Mouse (Mus musculus) testis, adult 2 months (tissue): ENCODE results near the gene Rin3. TPM values are rescaled to one million over a fixed set of nuclear protein-coding genes. Genes with fewer than 3 reads are reported as not detected.

Experiments used
- H3K27ac ChIP-seq: fragments of 200-500 bp; 2 replicates; pipeline ENCODE4 v1.5.1; 2012; ENCODE audit warnings: low read depth, low read length; ENCODE audit not compliant: control insufficient read depth, insufficient read depth
- H3K27me3 ChIP-seq: fragments of 200-500 bp; 2 replicates; pipeline ENCODE4 v1.6.1; 2012; ENCODE audit warnings: mild to moderate bottlenecking, low read length, moderate library complexity; ENCODE audit not compliant: control insufficient read depth, insufficient read depth
- H3K36me3 ChIP-seq: fragments of 200-500 bp; 2 replicates; pipeline ENCODE4 v1.6.1; 2012; ENCODE audit warnings: mild to moderate bottlenecking, low read length; ENCODE audit not compliant: control insufficient read depth, insufficient read depth
- H3K4me1 ChIP-seq: fragments of 200-500 bp; 2 replicates; pipeline ENCODE4 v1.6.1; 2012; ENCODE audit warnings: low read length; ENCODE audit not compliant: control insufficient read depth, insufficient read depth
- H3K4me3 ChIP-seq: fragments of 200-500 bp; 2 replicates; pipeline ENCODE4 v1.5.1; 2012; ENCODE audit warnings: low read depth, mild to moderate bottlenecking, low read length, moderate library complexity, mixed read lengths; ENCODE audit not compliant: control insufficient read depth
- CTCF ChIP-seq: fragments of 200-500 bp; IDR thresholded peaks from 2 replicates; pipeline ENCODE4 v1.5.1; 2012; ENCODE audit warnings: low read depth, mild to moderate bottlenecking, inconsistent platforms, low read length, moderate library complexity; ENCODE audit not compliant: control insufficient read depth, insufficient read depth, insufficient replicate concordance
- POLR2A ChIP-seq: fragments of 200-500 bp; IDR thresholded peaks from 2 replicates; pipeline ENCODE4 v1.6.1; 2012; ENCODE audit warnings: low read depth, mild to moderate bottlenecking, inconsistent platforms, low read length, moderate library complexity; ENCODE audit not compliant: control insufficient read depth
- polyA plus RNA-seq: library from polyadenylated mRNA; depleted of rRNA; stranded (reverse); fragments of >200 nt; gene quantifications from 2 replicates; pipeline ENCODE4 v1.2.3, GENCODE M21; 2012

The Rin3 gene
- polyA plus RNA-seq, 1 experiment = 2.4 TPM

- Histone ChIP-seq H3K4me3 (no peak overlapping the region), H3K27ac (no peak overlapping the region), H3K27me3 (no peaks in the 10 kb centered on the region), H3K4me1 (no peaks in the 10 kb centered on the region; the same call in none of the 2 replicates), H3K36me3 (no peaks in the 10 kb centered on the region)
- TF ChIP-seq CTCF (no peak), POLR2A (no peak)
Measured at GRCm38 (mm10) chr12:102302831-102303351, 20.0 kb downstream of the Rin3 start.

DNA sequence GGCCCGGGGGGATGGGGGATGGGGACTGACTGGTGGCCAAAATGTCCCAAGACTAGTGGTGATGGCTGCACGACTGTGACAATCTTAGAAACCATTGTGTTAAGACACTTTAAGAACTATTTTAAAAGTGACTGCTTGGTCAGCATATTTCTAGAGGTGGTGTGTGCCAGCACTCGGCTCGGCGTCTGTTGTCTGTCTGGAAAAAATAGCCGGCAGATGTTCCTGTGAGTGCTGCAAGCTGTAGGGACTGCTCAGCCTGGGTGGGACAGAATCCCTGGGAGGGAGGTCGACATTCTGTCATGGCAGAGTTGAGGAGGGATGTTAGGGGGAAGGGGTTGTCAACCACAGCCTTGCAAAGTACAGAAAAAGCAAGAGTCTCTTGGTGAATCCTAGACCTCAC, 21.0 kb downstream of the Rin3 start:
- H3K4me1 ChIP-seq = peaks cover 2% of the 10 kb centered on the region
- no peak overlapping the region for H3K27ac ChIP-seq
- no peaks in the 10 kb centered on the region for H3K27me3 ChIP-seq
- no peak overlapping the region for H3K4me3 ChIP-seq
- no peak for TF ChIP-seq CTCF
- TF ChIP-seq POLR2A = no peak
- no peaks in the 10 kb centered on the region for H3K36me3 ChIP-seq

GRCm38 (mm10) chr12:102305069-102305836, 22.4 kb downstream of the Rin3 start:
- 0 out of 2 replicates have a peak overlapping the region, but pooled peaks have one; percentile 30 for H3K27ac ChIP-seq
- H3K4me1 ChIP-seq = peaks cover 2% of the 10 kb centered on the region
- H3K4me3 ChIP-seq = no peak overlapping the region
- no peaks in the 10 kb centered on the region for H3K27me3 ChIP-seq
- TF ChIP-seq CTCF (no peak), POLR2A (no peak)
- H3K36me3 ChIP-seq = no peaks in the 10 kb centered on the region

GRCm38 (mm10) chr12:102308001-102308456, 25.2 kb downstream of the Rin3 start:
- H3K27ac ChIP-seq = no peak overlapping the region; the same call in none of the 2 replicates
- H3K4me1 ChIP-seq = peaks cover 2% of the 10 kb centered on the region
- H3K36me3 ChIP-seq = no peaks in the 10 kb centered on the region
- H3K27me3 ChIP-seq = no peaks in the 10 kb centered on the region
- no peak for TF ChIP-seq POLR2A
- TF ChIP-seq CTCF = no peak
- H3K4me3 ChIP-seq = no peak overlapping the region

DNA sequence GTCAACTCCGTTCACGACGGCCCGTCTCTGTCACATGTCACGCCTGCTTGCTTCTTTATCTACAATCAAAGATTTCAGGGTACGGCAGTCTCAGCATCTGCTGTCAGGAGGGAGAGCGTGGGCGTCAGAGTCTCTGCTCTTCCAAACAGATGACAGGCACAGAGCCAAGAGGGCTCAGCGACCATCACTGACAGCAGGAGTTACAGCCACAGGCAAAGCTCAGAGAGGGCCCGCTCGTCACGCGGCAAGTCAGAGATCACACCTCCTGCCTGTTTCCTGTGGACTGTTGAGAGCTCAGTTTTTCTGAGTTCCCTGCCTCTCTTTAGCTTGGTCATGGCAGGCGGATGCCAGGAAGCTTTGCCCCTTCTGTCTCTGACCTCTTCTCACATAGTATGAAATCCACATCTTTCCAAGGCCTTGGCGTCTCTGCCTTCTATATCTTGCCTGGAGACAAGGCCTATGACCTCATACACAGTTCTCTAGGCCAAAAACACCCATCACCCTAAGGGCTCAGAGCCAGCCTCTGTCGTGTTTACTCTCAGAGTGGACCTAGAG, 25.7 kb downstream of the Rin3 start:
- Histone ChIP-seq H3K4me3 (no peak overlapping the region), H3K36me3 (no peaks in the 10 kb centered on the region), H3K27ac (peak overlapping the region; percentile 39), H3K4me1 (peaks cover 2% of the 10 kb centered on the region), H3K27me3 (no peaks in the 10 kb centered on the region)
- TF ChIP-seq POLR2A (no peak), CTCF (no peak)

- Histone ChIP-seq H3K27me3 (no peaks in the 10 kb centered on the region), H3K4me3 (no peak overlapping the region), H3K27ac (peak overlapping the region; percentile 39; the same call in 1 of the 2 replicates), H3K4me1 (peaks cover 2% of the 10 kb centered on the region), H3K36me3 (no peaks in the 10 kb centered on the region)
- TF ChIP-seq POLR2A (no peak), CTCF (no peak)
Measured at GRCm38 (mm10) chr12:102309099-102309799, 26.4 kb downstream of the Rin3 start.

GRCm38 (mm10) chr12:102309800-102310195, 26.9 kb downstream of the Rin3 start:
- TF ChIP-seq POLR2A = no peak
- TF ChIP-seq CTCF = no peak
- H3K27ac ChIP-seq = no peak overlapping the region
- H3K36me3 ChIP-seq = no peaks in the 10 kb centered on the region
- no peak overlapping the region for H3K4me3 ChIP-seq
- no peaks in the 10 kb centered on the region for H3K27me3 ChIP-seq
- H3K4me1 ChIP-seq = peaks cover 2% of the 10 kb centered on the region
